Mouse (Mus musculus) left cerebral cortex, postnatal 14 days (tissue): Measurements from ENCODE around the gene Mthfsl. TPM values are rescaled to one million over a fixed set of nuclear protein-coding genes. Genes with fewer than 3 reads are reported as not detected.
"Not testable (repeated sequence)": the region's sequence is repeated elsewhere in the genome, so short reads cannot be mapped to it uniquely, and the experiment has no call there.

Source experiments
- DNase-seq, 2 experiments: peaks; one replicate each; pipeline ENCODE4 v3.0.0; 2021 to 2022; ENCODE audit warnings: low spot score in 2 of 2, mixed read lengths in 1 of 2
- intact Hi-C: fragments of 180-260 bp; cut with DNase I; formaldehyde crosslinking; loops from one replicate; pipeline ENCODE4 v1.15.1; 2025
- total RNA-seq, 2 experiments: library from RNA; stranded (reverse); gene quantifications; 2 replicates each; pipeline ENCODE4 v1.2.3; 2021

Mthfsl gene
- total RNA-seq, 2 experiments from 2014 or later = 27.3 to 33.1 TPM

- no peak for DNase-seq
- intact Hi-C loops = loop anchor here (5.0 kb wide), 2 partner anchors 149 to 521 kb away; no protein-coding TSS in a partner anchor
These were observed 13.4 kb downstream of the Mthfsl start for GRCm38 (mm10) chr9:88706700-88707099.

GRCm38 (mm10) chr9:88705157-88705556 lies 14.9 kb downstream of the Mthfsl start:
- DNase-seq = not testable (repeated sequence)
- intact Hi-C loops = loop anchor here (5.0 kb wide), 2 partner anchors 148 to 522 kb away; no protein-coding TSS in a partner anchor

- DNase-seq = not testable (repeated sequence)
- intact Hi-C loops = loop anchor here (10.0 kb wide), 1 partner anchor 276 kb away; no protein-coding TSS in a partner anchor
These were observed 21.4 kb downstream of the Mthfsl start for GRCm38 (mm10) chr9:88698746-88699145.

- not testable (repeated sequence) for DNase-seq
- intact Hi-C loops = loop anchor here (10.0 kb wide), 1 partner anchor 283 kb away; no protein-coding TSS in a partner anchor
These were observed 28.8 kb downstream of the Mthfsl start for GRCm38 (mm10) chr9:88691307-88691706.

- DNase-seq, intact Hi-C loops: not testable (repeated sequence)
These were observed 30.6 kb downstream of the Mthfsl start for GRCm38 (mm10) chr9:88689451-88689850.

- DNase-seq, intact Hi-C loops: not testable (repeated sequence)
These were observed 33.4 kb downstream of the Mthfsl start for GRCm38 (mm10) chr9:88686719-88687118.

- DNase-seq, intact Hi-C loops: not testable (repeated sequence)
These were observed 61.8 kb downstream of the Mthfsl start for GRCm38 (mm10) chr9:88658341-88658740.

- intact Hi-C loops, DNase-seq: not testable (repeated sequence)
These were observed 69.4 kb downstream of the Mthfsl start for GRCm38 (mm10) chr9:88650742-88651141.

Other genes with a start within 250 kb of the Mthfsl start
- gene Syncrip, start 237.7 kb downstream of the Mthfsl start, total RNA-seq = 10 to 100 TPM; 69.9 to 72.5 TPM
- gene Zfp949, start 172.3 kb downstream of the Mthfsl start, total RNA-seq = 10 to 100 TPM; 17.3 to 19.7 TPM
- gene Trim43a, start 139.4 kb downstream of the Mthfsl start, total RNA-seq = 1 to 10 TPM; 1.8 TPM
- under 1 TPM in 1 of 2 experiments, not detected in 1; 0.42 TPM for gene Bcl2a1d, start 11.6 kb upstream of the Mthfsl start, total RNA-seq
- not detected for gene Trim43c, start 118.9 kb upstream of the Mthfsl start, total RNA-seq
- gene Bcl2a1a, start 236.6 kb upstream of the Mthfsl start, total RNA-seq = not detected